Mouse (Mus musculus) liver, embryonic 11.5 days (tissue): ENCODE measurements around the gene Rtkn. TPM values are rescaled to one million over a fixed set of nuclear protein-coding genes. Genes with fewer than 3 reads are reported as not detected.

ENCODE experiments used
- ATAC-seq: fragments of 200-750 bp; cut with Nextera tagmentation; replicated peaks from 2 replicates; pipeline ENCODE4 v1.8.0; 2017; ENCODE audit warnings: moderate number of reproducible peaks, mild to moderate bottlenecking, moderate TSS enrichment, moderate library complexity; ENCODE audit not compliant: low FRiP score
- DNase-seq: peaks from one replicate; pipeline ENCODE4 v3.0.0-alpha.2; 2017; ENCODE audit warnings: low spot score
- H3K27ac ChIP-seq: fragments of 300-500 bp; sonication (generic); 2 replicates; pipeline ENCODE4 v1.5.1; 2014; ENCODE audit warnings: mild to moderate bottlenecking, low read depth, low read length, control low read depth
- H3K27me3 ChIP-seq: fragments of 300-500 bp; sonication (generic); replicated peaks from 2 replicates; pipeline ENCODE4 v1.6.1; 2014; ENCODE audit warnings: low read length, mixed read lengths; ENCODE audit not compliant: control insufficient read depth, insufficient read depth
- H3K36me3 ChIP-seq: fragments of 300-500 bp; sonication (generic); 2 replicates; pipeline ENCODE4 v1.6.1; 2014; ENCODE audit warnings: mild to moderate bottlenecking, low read length, moderate library complexity, mixed read lengths; ENCODE audit not compliant: control insufficient read depth, insufficient read depth
- H3K4me1 ChIP-seq: fragments of 300-500 bp; sonication (generic); replicated peaks from 2 replicates; pipeline ENCODE4 v1.6.1; 2014; ENCODE audit warnings: low read length, mixed read lengths; ENCODE audit not compliant: control insufficient read depth, insufficient read depth
- H3K4me2 ChIP-seq: fragments of 300-500 bp; sonication (generic); 2 replicates; pipeline ENCODE4 v1.6.1; 2014; ENCODE audit warnings: mild to moderate bottlenecking, control low read depth, moderate library complexity
- H3K4me3 ChIP-seq: fragments of 300-500 bp; sonication (generic); 2 replicates; pipeline ENCODE4 v1.5.1; 2014; ENCODE audit warnings: low read depth, low read length, control low read depth
- H3K9ac ChIP-seq: fragments of 300-500 bp; sonication (generic); 2 replicates; pipeline ENCODE4 v1.6.1; 2014; ENCODE audit warnings: low read depth, low read length, control low read depth
- H3K9me3 ChIP-seq: fragments of 300-500 bp; sonication (generic); 2 replicates; pipeline ENCODE4 v1.6.1; 2016; ENCODE audit warnings: low read length, inconsistent platforms, mixed read lengths; ENCODE audit not compliant: control insufficient read depth
- WGBS: fragments of 180-500 bp; shearing (Covaris S2); extraction: QIAGEN DNeasy Blood & Tissue Kit; methylation state at CpG from one replicate; pipeline ENCODE4 v1.1.7; 2014; 5-methylcytosine and 5-hydroxymethylcytosine counted together
- polyA plus RNA-seq: library from polyadenylated mRNA; unstranded; fragments of >200 nt; fragmentation: Nextera tagmentation; extraction: Ambion mirVana; gene quantifications from 2 replicates; pipeline ENCODE4 v1.2.1, GENCODE M21; 2014

Rtkn gene
- polyA plus RNA-seq, 1 experiment from 2014 or later: 15.4 TPM

GRCm38 (mm10) chr6:83166243-83166630 lies 31.0 kb downstream of the Rtkn start:
- Histone ChIP-seq H3K4me1 (peaks cover 18% of the 10 kb centered on the region), H3K9me3 (no peaks in the 10 kb centered on the region), H3K4me3 (peak overlapping the region; percentile 74), H3K27me3 (peaks cover 15% of the 10 kb centered on the region), H3K4me2 (peak overlapping the region; percentile 87), H3K9ac (peak overlapping the region; percentile 74), H3K27ac (peak overlapping the region; percentile 28; the same call in 1 of the 2 replicates), H3K36me3 (no peaks in the 10 kb centered on the region)
- under 1% methylated on average over 12 of the region's 12 CpGs for WGBS
- DNase-seq (no peak), ATAC-seq (peak; percentile 2; the same call in 1 of the 2 replicates)

- H3K9me3 ChIP-seq: no peaks in the 10 kb centered on the region
- H3K9ac ChIP-seq: no peak overlapping the region
- 73% methylated on average over 5 of the region's 5 CpGs for WGBS
- H3K27me3 ChIP-seq: no peaks in the 10 kb centered on the region
- H3K4me1 ChIP-seq: peaks cover 12% of the 10 kb centered on the region
- no peaks in the 10 kb centered on the region for H3K36me3 ChIP-seq
- H3K27ac ChIP-seq: no peak overlapping the region
- H3K4me2 ChIP-seq: no peak overlapping the region
- ATAC-seq: no peak
- no peak overlapping the region for H3K4me3 ChIP-seq
- DNase-seq: no peak
These were observed 34.6 kb downstream of the Rtkn start for GRCm38 (mm10) chr6:83169872-83170271.

GRCm38 (mm10) chr6:83171063-83171462 lies 35.8 kb downstream of the Rtkn start:
- WGBS: 82% methylated on average over 5 of the region's 5 CpGs

DNA sequence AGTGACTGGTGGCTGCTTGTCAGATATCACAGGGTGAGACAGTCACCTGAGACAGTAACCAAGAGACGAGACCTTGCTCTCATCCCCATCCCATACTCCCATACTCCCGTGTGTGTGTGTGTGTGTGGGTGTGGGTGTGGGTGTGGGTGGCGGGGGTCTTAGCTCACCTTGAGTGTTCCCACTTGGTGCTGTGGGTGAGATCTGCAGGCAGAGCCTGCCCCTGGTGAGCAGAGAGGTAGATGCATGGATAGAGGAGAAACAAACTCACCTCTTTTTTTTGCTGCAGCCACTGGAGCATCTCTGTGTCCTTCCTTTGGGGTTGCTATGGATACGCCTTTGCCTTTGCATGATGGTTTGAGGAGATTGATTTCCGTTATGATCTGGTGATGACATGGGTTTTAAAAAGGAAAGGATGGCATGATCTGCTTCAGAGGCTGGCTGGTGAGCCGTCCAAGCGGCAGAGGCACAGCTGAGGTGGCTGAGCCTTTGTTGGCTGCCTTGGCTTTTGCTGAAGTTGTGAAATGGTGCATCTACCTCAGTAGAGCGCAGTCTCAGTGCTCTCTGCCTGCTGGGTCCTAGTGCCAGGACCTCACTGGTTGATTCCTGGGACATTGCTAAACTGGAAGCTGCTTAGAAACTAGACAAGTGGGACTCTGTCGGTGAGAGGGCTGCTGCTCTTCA lies 37.1 kb downstream of the Rtkn start:
- Histone ChIP-seq H3K9ac (no peak overlapping the region), H3K36me3 (no peaks in the 10 kb centered on the region; the same call in 1 of the 2 replicates), H3K4me2 (no peak overlapping the region), H3K4me1 (0 out of 2 replicates have a peak, but pooled peaks cover 2% of the 10 kb centered on the region), H3K27ac (no peak overlapping the region), H3K9me3 (no peaks in the 10 kb centered on the region), H3K27me3 (no peaks in the 10 kb centered on the region), H3K4me3 (no peak overlapping the region)
- ATAC-seq (no peak), DNase-seq (no peak)
- 70% methylated on average over 9 of the region's 9 CpGs for WGBS

More at GRCm38 (mm10) chr6:83171063-83171462, 35.8 kb downstream of the Rtkn start:
- Histone ChIP-seq H3K9ac (no peak overlapping the region), H3K4me3 (no peak overlapping the region), H3K4me1 (peaks cover 11% of the 10 kb centered on the region), H3K27ac (no peak overlapping the region), H3K9me3 (no peaks in the 10 kb centered on the region), H3K36me3 (no peaks in the 10 kb centered on the region), H3K4me2 (no peak overlapping the region), H3K27me3 (no peaks in the 10 kb centered on the region)
- no peak for DNase-seq
- ATAC-seq: no peak

DNA sequence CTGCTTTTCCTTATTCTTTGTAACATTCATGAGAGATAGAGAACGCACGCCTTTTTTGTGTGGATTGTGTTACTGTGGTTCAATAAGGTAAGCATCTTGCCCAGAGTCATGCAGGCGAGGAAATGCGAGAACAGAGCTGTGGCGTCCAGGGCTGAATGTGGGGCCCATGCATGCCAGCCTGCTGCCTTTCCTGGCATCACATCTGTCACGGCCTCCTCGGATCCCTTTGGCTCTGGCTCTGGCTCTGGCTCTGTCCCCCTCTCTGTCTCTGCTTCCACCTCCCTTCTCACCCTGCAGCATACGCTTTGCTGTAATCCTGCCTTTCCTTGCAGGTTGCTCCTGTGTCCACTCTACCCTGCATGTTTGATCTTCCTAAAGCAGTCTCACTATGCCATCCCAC lies 40.7 kb downstream of the Rtkn start:
- H3K4me1 ChIP-seq: peaks cover 9% of the 10 kb centered on the region; the same call in 1 of the 2 replicates
- no peaks in the 10 kb centered on the region; the same call in 1 of the 2 replicates for H3K36me3 ChIP-seq
- H3K9me3 ChIP-seq: no peaks in the 10 kb centered on the region
- WGBS: 91% methylated on average over 8 of the region's 8 CpGs
- ATAC-seq: no peak
- no peak overlapping the region for H3K4me2 ChIP-seq
- no peak overlapping the region for H3K9ac ChIP-seq
- H3K27me3 ChIP-seq: no peaks in the 10 kb centered on the region
- no peak overlapping the region for H3K27ac ChIP-seq
- no peak for DNase-seq
- H3K4me3 ChIP-seq: no peak overlapping the region

DNA sequence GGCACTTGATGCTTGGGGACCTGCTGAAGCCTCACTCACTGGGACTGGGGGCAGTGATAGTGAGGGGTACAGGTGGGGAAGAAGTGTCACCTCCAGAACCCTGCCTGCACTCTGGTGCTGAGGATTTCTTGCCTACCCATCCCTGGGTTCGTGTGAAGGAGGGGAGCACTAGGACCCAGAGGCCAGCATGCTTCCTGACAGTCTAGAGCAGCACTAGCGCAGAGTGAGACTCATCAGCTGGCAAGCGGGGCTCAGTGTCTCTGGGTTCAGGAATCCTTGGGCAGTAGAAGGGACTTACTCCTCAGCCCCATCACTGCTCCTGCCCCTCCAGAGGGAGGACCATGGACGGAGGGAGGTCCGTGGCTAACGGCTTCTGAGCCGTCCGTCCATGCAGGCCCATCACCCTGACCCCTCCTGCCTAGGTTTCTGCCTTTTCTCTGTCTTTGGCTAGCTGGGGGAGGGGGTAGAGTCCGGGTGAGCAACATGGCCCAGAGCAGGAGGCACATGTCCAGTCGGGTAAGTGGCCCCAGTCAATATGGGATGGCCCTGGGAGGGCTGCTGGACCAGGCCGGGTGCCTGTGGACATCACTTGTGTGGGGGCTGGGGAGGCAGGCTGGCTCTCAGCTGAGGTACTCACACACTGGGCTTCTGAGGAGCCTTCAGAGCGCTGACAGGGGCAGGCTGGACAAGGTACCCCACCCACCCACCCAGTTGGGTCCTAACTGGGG lies 44.3 kb downstream of the Rtkn start:
- Histone ChIP-seq H3K4me2 (peak overlapping the region; percentile 48), H3K27ac (no peak overlapping the region), H3K4me3 (peak overlapping the region; percentile 27), H3K36me3 (peaks cover 5% of the 10 kb centered on the region; the same call in 1 of the 2 replicates), H3K9ac (no peak overlapping the region), H3K9me3 (no peaks in the 10 kb centered on the region), H3K4me1 (peaks cover 9% of the 10 kb centered on the region; the same call in 1 of the 2 replicates), H3K27me3 (no peaks in the 10 kb centered on the region)
- 49% methylated on average over 12 of the region's 12 CpGs for WGBS
- DNase-seq: no peak
- ATAC-seq: peak; percentile 45

DNA sequence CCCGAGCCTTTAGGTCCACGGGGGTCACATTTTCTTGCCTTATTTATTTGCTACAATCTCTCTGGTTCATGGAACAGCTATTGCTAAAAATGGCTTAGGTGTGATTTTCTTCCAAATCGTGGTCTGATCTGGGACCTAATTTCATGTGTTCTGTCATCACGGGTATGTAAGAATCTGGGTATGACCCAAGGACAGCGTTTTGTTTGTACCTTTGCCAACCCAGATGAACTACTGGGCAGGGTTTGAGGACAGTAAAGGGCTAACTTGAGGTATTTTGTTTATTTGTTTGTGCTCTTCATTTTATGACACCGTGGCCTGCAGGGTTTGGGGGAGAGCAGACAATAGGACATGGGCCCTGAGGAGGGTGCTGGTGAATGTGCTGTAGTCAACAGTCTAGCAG lies 45.3 kb downstream of the Rtkn start:
- H3K9ac ChIP-seq: no peak overlapping the region
- WGBS: 82% methylated on average over 6 of the region's 6 CpGs

GRCm38 (mm10) chr6:83184858-83185435 lies 49.7 kb downstream of the Rtkn start:
- H3K4me2 ChIP-seq: no peak overlapping the region
- DNase-seq (no peak), ATAC-seq (no peak)
- no peak overlapping the region for H3K9ac ChIP-seq
- no peaks in the 10 kb centered on the region for H3K9me3 ChIP-seq
- no peaks in the 10 kb centered on the region for H3K27me3 ChIP-seq
- H3K36me3 ChIP-seq: peaks cover 13% of the 10 kb centered on the region
- H3K27ac ChIP-seq: no peak overlapping the region
- peaks cover 14% of the 10 kb centered on the region for H3K4me1 ChIP-seq
- H3K4me3 ChIP-seq: no peak overlapping the region
- 83% methylated on average over 3 of the region's 3 CpGs for WGBS

More for the DNA sequence above, 45.3 kb downstream of the Rtkn start:
- H3K4me2 ChIP-seq: no peak overlapping the region
- H3K4me3 ChIP-seq: no peak overlapping the region
- H3K36me3 ChIP-seq: peaks cover 5% of the 10 kb centered on the region; the same call in 1 of the 2 replicates
- H3K27me3 ChIP-seq: no peaks in the 10 kb centered on the region
- no peak overlapping the region for H3K27ac ChIP-seq
- no peak for DNase-seq
- peaks cover 13% of the 10 kb centered on the region for H3K4me1 ChIP-seq
- no peak for ATAC-seq
- no peaks in the 10 kb centered on the region for H3K9me3 ChIP-seq
